Mouse (Mus musculus) liver, embryonic 11.5 days (tissue): ENCODE measurements around the gene Gm8127. TPM values are rescaled to one million over a fixed set of nuclear protein-coding genes. Genes with fewer than 3 reads are reported as not detected.
"Not testable (repeated sequence)": the region's sequence is repeated elsewhere in the genome, so short reads cannot be mapped to it uniquely, and the experiment has no call there.

ENCODE experiments used
- ATAC-seq: fragments of 200-750 bp; cut with Nextera tagmentation; replicated peaks from 2 replicates; pipeline ENCODE4 v1.8.0; 2017; ENCODE audit warnings: moderate number of reproducible peaks, mild to moderate bottlenecking, moderate TSS enrichment, moderate library complexity; ENCODE audit not compliant: low FRiP score
- DNase-seq: peaks from one replicate; pipeline ENCODE4 v3.0.0-alpha.2; 2017; ENCODE audit warnings: low spot score
- H3K27ac ChIP-seq: fragments of 300-500 bp; sonication (generic); 2 replicates; pipeline ENCODE4 v1.5.1; 2014; ENCODE audit warnings: mild to moderate bottlenecking, low read depth, low read length, control low read depth
- H3K27me3 ChIP-seq: fragments of 300-500 bp; sonication (generic); replicated peaks from 2 replicates; pipeline ENCODE4 v1.6.1; 2014; ENCODE audit warnings: low read length, mixed read lengths; ENCODE audit not compliant: control insufficient read depth, insufficient read depth
- H3K36me3 ChIP-seq: fragments of 300-500 bp; sonication (generic); 2 replicates; pipeline ENCODE4 v1.6.1; 2014; ENCODE audit warnings: mild to moderate bottlenecking, low read length, moderate library complexity, mixed read lengths; ENCODE audit not compliant: control insufficient read depth, insufficient read depth
- H3K4me1 ChIP-seq: fragments of 300-500 bp; sonication (generic); replicated peaks from 2 replicates; pipeline ENCODE4 v1.6.1; 2014; ENCODE audit warnings: low read length, mixed read lengths; ENCODE audit not compliant: control insufficient read depth, insufficient read depth
- H3K4me2 ChIP-seq: fragments of 300-500 bp; sonication (generic); 2 replicates; pipeline ENCODE4 v1.6.1; 2014; ENCODE audit warnings: mild to moderate bottlenecking, control low read depth, moderate library complexity
- H3K4me3 ChIP-seq: fragments of 300-500 bp; sonication (generic); 2 replicates; pipeline ENCODE4 v1.5.1; 2014; ENCODE audit warnings: low read depth, low read length, control low read depth
- H3K9ac ChIP-seq: fragments of 300-500 bp; sonication (generic); 2 replicates; pipeline ENCODE4 v1.6.1; 2014; ENCODE audit warnings: low read depth, low read length, control low read depth
- H3K9me3 ChIP-seq: fragments of 300-500 bp; sonication (generic); 2 replicates; pipeline ENCODE4 v1.6.1; 2016; ENCODE audit warnings: low read length, inconsistent platforms, mixed read lengths; ENCODE audit not compliant: control insufficient read depth
- WGBS: fragments of 180-500 bp; shearing (Covaris S2); extraction: QIAGEN DNeasy Blood & Tissue Kit; methylation state at CpG from one replicate; pipeline ENCODE4 v1.1.7; 2014; 5-methylcytosine and 5-hydroxymethylcytosine counted together
- polyA plus RNA-seq: library from polyadenylated mRNA; unstranded; fragments of >200 nt; fragmentation: Nextera tagmentation; extraction: Ambion mirVana; gene quantifications from 2 replicates; pipeline ENCODE4 v1.2.1, GENCODE M21; 2014

The Gm8127 gene
- polyA plus RNA-seq, 1 experiment from 2014 or later = not detected

- not testable (repeated sequence) for H3K4me3 ChIP-seq, H3K27me3 ChIP-seq, H3K4me2 ChIP-seq, H3K4me1 ChIP-seq, ATAC-seq, H3K27ac ChIP-seq, H3K9ac ChIP-seq, H3K36me3 ChIP-seq, H3K9me3 ChIP-seq, DNase-seq
- WGBS = 77% methylated on average over 8 of the region's 8 CpGs
These were observed 18.6 kb downstream of the Gm8127 start, which contains the start of gene Gm9732 for GRCm38 (mm10) chr14:43274986-43275511. TSS of gene Gm9732 (plus strand) at chr14:43275036.

- not testable (repeated sequence) for H3K4me1 ChIP-seq, H3K27ac ChIP-seq, H3K4me2 ChIP-seq, H3K4me3 ChIP-seq, H3K9me3 ChIP-seq, H3K36me3 ChIP-seq, DNase-seq, H3K27me3 ChIP-seq, H3K9ac ChIP-seq, ATAC-seq
- 76% methylated on average over 1 of the region's 1 CpGs for WGBS
These were observed 20.5 kb downstream of the Gm8127 start for GRCm38 (mm10) chr14:43273161-43273560.

GRCm38 (mm10) chr14:43269211-43269610 is 24.4 kb downstream of the Gm8127 start:
- H3K4me3 ChIP-seq, H3K9me3 ChIP-seq, DNase-seq, H3K4me1 ChIP-seq, H3K9ac ChIP-seq, ATAC-seq, H3K27me3 ChIP-seq, H3K36me3 ChIP-seq, H3K4me2 ChIP-seq, H3K27ac ChIP-seq: not testable (repeated sequence)
- 80% methylated on average over 3 of the region's 3 CpGs for WGBS

GRCm38 (mm10) chr14:43268521-43269084 is 25.0 kb downstream of the Gm8127 start:
- not testable (repeated sequence) for H3K4me1 ChIP-seq, DNase-seq, ATAC-seq, H3K4me3 ChIP-seq, H3K4me2 ChIP-seq, H3K27ac ChIP-seq, H3K9me3 ChIP-seq, H3K9ac ChIP-seq, H3K36me3 ChIP-seq, H3K27me3 ChIP-seq
- 44% methylated on average over 2 of the region's 2 CpGs for WGBS

GRCm38 (mm10) chr14:43263421-43263820 is 30.2 kb downstream of the Gm8127 start:
- 89% methylated on average over 3 of the region's 3 CpGs for WGBS
- H3K4me1 ChIP-seq, H3K27ac ChIP-seq, ATAC-seq, H3K27me3 ChIP-seq, H3K9ac ChIP-seq, H3K36me3 ChIP-seq, H3K4me2 ChIP-seq, H3K9me3 ChIP-seq, DNase-seq, H3K4me3 ChIP-seq: not testable (repeated sequence)

- H3K4me1 ChIP-seq, H3K4me3 ChIP-seq, H3K36me3 ChIP-seq, H3K27me3 ChIP-seq, DNase-seq, H3K27ac ChIP-seq, H3K4me2 ChIP-seq, ATAC-seq, H3K9ac ChIP-seq, H3K9me3 ChIP-seq: not testable (repeated sequence)
- WGBS = 91% methylated on average over 2 of the region's 4 CpGs
These were observed 35.3 kb downstream of the Gm8127 start, which contains the start of gene Gm8126 for GRCm38 (mm10) chr14:43258349-43258748. TSS of gene Gm8126 (plus strand) at chr14:43258649.

- H3K27ac ChIP-seq, H3K4me2 ChIP-seq, H3K4me3 ChIP-seq, ATAC-seq, H3K4me1 ChIP-seq, H3K9me3 ChIP-seq, H3K9ac ChIP-seq, DNase-seq, H3K27me3 ChIP-seq, H3K36me3 ChIP-seq: not testable (repeated sequence)
- 73% methylated on average over 1 of the region's 1 CpGs for WGBS
These were observed 37.1 kb downstream of the Gm8127 start for GRCm38 (mm10) chr14:43256511-43256910.

GRCm38 (mm10) chr14:43250549-43251253 is 42.9 kb downstream of the Gm8127 start:
- H3K36me3 ChIP-seq, H3K9ac ChIP-seq, H3K27me3 ChIP-seq, DNase-seq, ATAC-seq, H3K27ac ChIP-seq, H3K9me3 ChIP-seq, H3K4me3 ChIP-seq, H3K4me2 ChIP-seq, H3K4me1 ChIP-seq: not testable (repeated sequence)
- 29% methylated on average over 4 of the region's 6 CpGs for WGBS
